ENCODE assay signal across 10 mouse cellular contexts in genomic region chr11:88140066-88141060, GRCm38 (mm10). TPM values are rescaled to one million over a fixed set of nuclear protein-coding genes. Genes with fewer than 3 reads are reported as not detected.
DNase-seq lines count a peak whose midpoint lies in the region; ATAC-seq and TF ChIP-seq lines count a peak whose summit lies in the region.
"Had no signal": no experiment of that assay in that cellular context is flagged by ENCODE, and none has a peak within 500 bp of the region (broad histone marks: within the 10 kb centered on the region; RNA-seq: fewer than 3 reads in every experiment).

No protein-coding gene starts in this region.

- TF ChIP-seq POLR2A in CH12.LX (IDR thresholded peaks at IDR 0.05; ENCODE audit: low read depth, low read length): no peak

- peak; percentile 49; the same call in 1 of the 2 replicates for ATAC-seq in cerebellum, adult (ENCODE audit: insufficient number of reproducible peaks, low FRiP score, low TSS enrichment)
- peak; percentile 45 for ATAC-seq in embryonic facial prominence, embryonic 11.5 days (replicated peaks; ENCODE audit: insufficient number of reproducible peaks, low FRiP score, low TSS enrichment, low read depth)
- ATAC-seq in intestine, embryonic 16.5 days: 0 out of 2 replicates have a peak, but pooled peaks have one; percentile 23
- ATAC-seq in stomach, embryonic 15.5 days (ENCODE audit: insufficient read depth, low FRiP score, low read depth): no peak

- H3K9me3 ChIP-seq in CH12.LX (replicated peaks; ENCODE audit: low read length): no peaks in the 10 kb centered on the region
- H3K9me3 ChIP-seq in embryonic facial prominence, embryonic 11.5 days (replicated peaks; ENCODE audit: control insufficient read depth, low read length): no peaks in the 10 kb centered on the region
- H3K9me3 ChIP-seq in intestine, embryonic 16.5 days (ENCODE audit: control insufficient read depth, low read length): no peaks in the 10 kb centered on the region
- H3K9me3 ChIP-seq in stomach, embryonic 15.5 days: no peaks in the 10 kb centered on the region
- H3K9me3 ChIP-seq: embryonic facial prominence, embryonic 15.5 days; liver, embryonic 15.5 days had no signal

- 13% methylated on average over 13 of the region's 13 CpGs for WGBS in embryonic facial prominence, embryonic 11.5 days
- WGBS in intestine, embryonic 16.5 days: 37% methylated on average over 13 of the region's 13 CpGs
- 44% methylated on average over 13 of the region's 13 CpGs for WGBS in stomach, embryonic 15.5 days

- DNase-seq in cerebellum, adult 11 months: no peak
- DNase-seq in CH12.LX (ENCODE audit: extremely low read depth): no peak
- DNase-seq in embryonic facial prominence, embryonic 11.5 days (ENCODE audit: low spot score): peak; percentile 50
- DNase-seq in right cerebral cortex, postnatal 10 days (ENCODE audit: low spot score in 2 of 2): no peak
- DNase-seq in thymus, postnatal 25 days: no peak

- TF ChIP-seq RAD21 in CH12.LX (IDR thresholded peaks at IDR 0.05; ENCODE audit: low read depth, low read length): no peak

- in situ Hi-C loops in CH12.LX (cut with MboI; ENCODE audit: low pct_ligation_motif_present, low pct_unique_long_range_greater_than_20kb, low sequenced_read_pairs): no loop called here

- no peak overlapping the region for H3K9ac ChIP-seq in CH12.LX (ENCODE audit: insufficient read depth, low read depth)
- no peak overlapping the region for H3K9ac ChIP-seq in embryonic facial prominence, embryonic 11.5 days (replicated peaks; ENCODE audit: low read length)
- no peak overlapping the region for H3K9ac ChIP-seq in intestine, embryonic 16.5 days (ENCODE audit: low read depth, low read length)
- no peak overlapping the region for H3K9ac ChIP-seq in stomach, embryonic 15.5 days
- H3K9ac ChIP-seq: embryonic facial prominence, embryonic 15.5 days; liver, embryonic 15.5 days had no signal

- H3K27ac ChIP-seq in CH12.LX (ENCODE audit: insufficient read depth, low read depth): no peak overlapping the region
- peak overlapping the region; percentile 48; the same call in 1 of the 2 replicates for H3K27ac ChIP-seq in embryonic facial prominence, embryonic 11.5 days (replicated peaks; ENCODE audit: low read depth, low read length)
- H3K27ac ChIP-seq in intestine, embryonic 16.5 days (ENCODE audit: low read length): peak overlapping the region; percentile 30; the same call in 1 of the 2 replicates
- H3K27ac ChIP-seq in stomach, embryonic 15.5 days: peak overlapping the region; percentile 65
- H3K27ac ChIP-seq: embryonic facial prominence, embryonic 15.5 days; liver, embryonic 15.5 days had no signal

- dilution Hi-C loops in CH12.LX (cut with MboI; ENCODE audit: extremely low pct_ligation_motif_present, extremely low pct_unique_long_range_greater_than_20kb, low sequenced_read_pairs): no loop called here

- TF ChIP-seq EP300 in CH12.LX (IDR thresholded peaks at IDR 0.05; ENCODE audit: low read length): no peak

- no peaks in the 10 kb centered on the region for H3K36me3 ChIP-seq in CH12.LX (replicated peaks in 1 of 2; ENCODE audit: control insufficient read depth in 1 of 2, insufficient read depth in 1 of 2, low read length in 1 of 2)
- H3K36me3 ChIP-seq in embryonic facial prominence, embryonic 11.5 days (replicated peaks; ENCODE audit: control insufficient read depth, insufficient read depth, low read depth, low read length): no peaks in the 10 kb centered on the region
- no peaks in the 10 kb centered on the region; the same call in 1 of the 2 replicates for H3K36me3 ChIP-seq in intestine, embryonic 16.5 days (ENCODE audit: control insufficient read depth, insufficient read depth, low read length)
- H3K36me3 ChIP-seq in stomach, embryonic 15.5 days: no peaks in the 10 kb centered on the region
- H3K36me3 ChIP-seq: embryonic facial prominence, embryonic 15.5 days; liver, embryonic 15.5 days had no signal

- H3K27me3 ChIP-seq in CH12.LX (replicated peaks): peaks cover 40% of the 10 kb centered on the region
- H3K27me3 ChIP-seq in embryonic facial prominence, embryonic 11.5 days (ENCODE audit: control insufficient read depth, insufficient read depth, low read length): no peaks in the 10 kb centered on the region
- H3K27me3 ChIP-seq in intestine, embryonic 16.5 days (replicated peaks; ENCODE audit: control insufficient read depth, insufficient read depth, low read length): no peaks in the 10 kb centered on the region
- no peaks in the 10 kb centered on the region for H3K27me3 ChIP-seq in stomach, embryonic 15.5 days (replicated peaks)
- H3K27me3 ChIP-seq: embryonic facial prominence, embryonic 15.5 days had no signal

- peaks cover 12 to 40% of the 10 kb centered on the region in 2 experiments for H3K4me1 ChIP-seq in CH12.LX (ENCODE audit: control insufficient read depth in 1 of 2, insufficient read depth in 2 of 2)
- H3K4me1 ChIP-seq in embryonic facial prominence, embryonic 11.5 days (ENCODE audit: control insufficient read depth, insufficient read depth, low read length): peaks cover 7% of the 10 kb centered on the region
- peaks cover 21% of the 10 kb centered on the region for H3K4me1 ChIP-seq in intestine, embryonic 16.5 days (ENCODE audit: control insufficient read depth, insufficient read depth, low read length)
- H3K4me1 ChIP-seq in stomach, embryonic 15.5 days: peaks cover 38% of the 10 kb centered on the region

- no peak overlapping the region for H3K4me3 ChIP-seq in CH12.LX (replicated peaks in 1 of 3; ENCODE audit: low read depth in 2 of 3, low read length in 2 of 3, poor library complexity in 1 of 3)
- H3K4me3 ChIP-seq in embryonic facial prominence, embryonic 11.5 days (ENCODE audit: low read depth, low read length): no peak overlapping the region
- no peak overlapping the region for H3K4me3 ChIP-seq in intestine, embryonic 16.5 days (ENCODE audit: low read length)
- H3K4me3 ChIP-seq in stomach, embryonic 15.5 days (replicated peaks): no peak overlapping the region
- H3K4me3 ChIP-seq: embryonic facial prominence, embryonic 15.5 days; liver, embryonic 15.5 days had no signal

- H3K4me2 ChIP-seq in CH12.LX (ENCODE audit: insufficient read depth, low read depth, poor library complexity, severe bottlenecking): no peak overlapping the region
- no peak overlapping the region for H3K4me2 ChIP-seq in embryonic facial prominence, embryonic 11.5 days (ENCODE audit: low read depth, low read length)
- no peak overlapping the region for H3K4me2 ChIP-seq in intestine, embryonic 16.5 days (ENCODE audit: low read depth, low read length)
- no peak overlapping the region for H3K4me2 ChIP-seq in stomach, embryonic 15.5 days

- TF ChIP-seq CTCF in CH12.LX (conservative IDR thresholded peaks at IDR 0.05 in 1 of 2, IDR thresholded peaks at IDR 0.05 in 1 of 2; ENCODE audit: low read depth in 2 of 2, low read length in 2 of 2): no peak

- H3K79me2 ChIP-seq in CH12.LX (replicated peaks; ENCODE audit: control insufficient read depth, extremely low read depth, insufficient read depth, poor library complexity, severe bottlenecking): no peaks in the 10 kb centered on the region

TF ChIP-seq in CH12.LX, 34 proteins besides CTCF, POLR2A, EP300 and RAD21:
- TF ChIP-seq POLR2AphosphoS2 (IDR thresholded peaks at IDR 0.05; ENCODE audit: low read depth, low read length) (no peak), SIN3A (IDR thresholded peaks at IDR 0.05; ENCODE audit: low read length) (no peak), CHD2 (IDR thresholded peaks at IDR 0.05; ENCODE audit: low read length) (no peak), MXI1 (IDR thresholded peaks at IDR 0.05; ENCODE audit: low read depth, low read length) (no peak), ZNF384 (IDR thresholded peaks at IDR 0.05; ENCODE audit: low read depth, low read length) (0 out of 2 replicates have a peak, but pooled peaks have one; percentile 22), BHLHE40 (IDR thresholded peaks at IDR 0.05; ENCODE audit: low read depth, low read length) (peak; percentile 77), ZKSCAN1 (IDR thresholded peaks at IDR 0.05; ENCODE audit: borderline replicate concordance, low read depth, low read length) (no peak), ELF1 (IDR thresholded peaks at IDR 0.05; ENCODE audit: low read depth, low read length) (no peak), CHD1 (IDR thresholded peaks at IDR 0.05; ENCODE audit: low read depth, low read length) (no peak), MAFK (IDR thresholded peaks at IDR 0.05; ENCODE audit: insufficient replicate concordance, low read length) (no peak), GABPA (IDR thresholded peaks at IDR 0.05; ENCODE audit: insufficient replicate concordance, low read depth, low read length) (no peak)

RNA-seq across cellular contexts. Expression of gene Cuedc1, which starts 42.5 kb away (rescaled TPM):
- 0.34 and 0.47 TPM in 2 replicates for total RNA-seq in CH12.LX (2012; rRNA removed)
- total RNA-seq in CH12.LX (2014; rRNA removed): 0.18 and 0.20 TPM in 2 replicates
- 0.51 and 0.76 TPM in 2 replicates for polyA plus RNA-seq in CH12.LX (2012; ENCODE audit: insufficient read length, low read depth)
- 11.2 and 13.1 TPM in 2 replicates for polyA plus RNA-seq in embryonic facial prominence, embryonic 11.5 days (2014; fragmentation: Nextera tagmentation; extraction: Ambion mirVana)
- polyA plus RNA-seq in intestine, embryonic 16.5 days (2015; fragmentation: Nextera tagmentation; extraction: Ambion mirVana): 8.0 and 8.5 TPM in 2 replicates
- polyA plus RNA-seq in stomach, embryonic 15.5 days (2015; fragmentation: Nextera tagmentation; extraction: Ambion mirVana): 23.8 and 26.7 TPM in 2 replicates
